Mouse (Mus musculus) neural tube, embryonic 12.5 days (tissue): ENCODE measurements at regions not wholly inside any gene's neighbourhood (a gene's known extent, or its start where the extent isn't known, plus 50 kb on each side); places are given as distances from the start of the nearest gene placed in this dataset.

Experiments used
- ATAC-seq: fragments of 200-750 bp; cut with Nextera tagmentation; 2 replicates; pipeline ENCODE4 v1.8.0; 2017; ENCODE audit warnings: low read depth, mild to moderate bottlenecking, moderate TSS enrichment, moderate library complexity; ENCODE audit not compliant: low FRiP score
- H3K27ac ChIP-seq: fragments of 300-500 bp; sonication (generic); 2 replicates; pipeline ENCODE4 v1.5.1; 2016
- H3K27me3 ChIP-seq: fragments of 300-500 bp; sonication (generic); replicated peaks from 2 replicates; pipeline ENCODE4 v1.6.1; 2016; ENCODE audit warnings: mild to moderate bottlenecking
- H3K36me3 ChIP-seq: fragments of 300-500 bp; sonication (generic); 2 replicates; pipeline ENCODE4 v1.6.1; 2016; ENCODE audit warnings: mild to moderate bottlenecking
- H3K4me1 ChIP-seq: fragments of 300-500 bp; sonication (generic); 2 replicates; pipeline ENCODE4 v1.6.1; 2016
- H3K4me2 ChIP-seq: fragments of 300-500 bp; sonication (generic); replicated peaks from 2 replicates; pipeline ENCODE4 v1.6.1; 2016; ENCODE audit warnings: mild to moderate bottlenecking
- H3K4me3 ChIP-seq: fragments of 300-500 bp; sonication (generic); 2 replicates; pipeline ENCODE4 v1.5.1; 2016
- H3K9ac ChIP-seq: fragments of 300-500 bp; sonication (generic); 2 replicates; pipeline ENCODE4 v1.6.1; 2016; ENCODE audit warnings: mild to moderate bottlenecking
- H3K9me3 ChIP-seq: fragments of 300-500 bp; sonication (generic); 2 replicates; pipeline ENCODE4 v1.6.1; 2016; ENCODE audit warnings: mild to moderate bottlenecking
- WGBS: fragments of 180-500 bp; shearing (Covaris S2); methylation state at CpG from one replicate; pipeline ENCODE4 v1.1.7; 2016; 5-methylcytosine and 5-hydroxymethylcytosine counted together

DNA sequence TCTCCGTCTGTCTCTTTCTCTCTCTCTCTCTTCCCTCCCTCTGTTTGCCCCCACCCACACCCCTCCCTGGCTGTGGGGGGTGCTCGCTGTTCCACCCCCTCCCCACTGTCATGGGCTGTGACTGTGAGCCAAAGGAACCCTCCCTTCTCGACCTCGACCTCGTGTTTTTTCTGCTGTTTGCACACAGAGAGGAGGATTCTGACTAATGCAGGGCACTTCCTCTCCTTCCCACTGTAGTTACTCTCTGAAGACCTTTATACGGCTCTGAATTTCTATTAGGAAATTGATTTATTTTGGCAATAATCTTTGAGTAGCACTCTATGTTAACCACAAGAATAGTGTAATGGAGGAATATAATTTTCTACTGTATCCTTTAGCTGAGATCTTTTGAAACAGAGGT lies 362.1 kb downstream of the Ajap1 start:
- Histone ChIP-seq H3K27ac (no peak overlapping the region), H3K9me3 (no peaks in the 10 kb centered on the region), H3K4me1 (no peaks in the 10 kb centered on the region), H3K9ac (no peak overlapping the region), H3K4me2 (no peak overlapping the region), H3K27me3 (no peaks in the 10 kb centered on the region), H3K4me3 (no peak overlapping the region), H3K36me3 (no peaks in the 10 kb centered on the region)
- WGBS: 56% methylated on average over 6 of the region's 6 CpGs
- ATAC-seq: no peak

DNA sequence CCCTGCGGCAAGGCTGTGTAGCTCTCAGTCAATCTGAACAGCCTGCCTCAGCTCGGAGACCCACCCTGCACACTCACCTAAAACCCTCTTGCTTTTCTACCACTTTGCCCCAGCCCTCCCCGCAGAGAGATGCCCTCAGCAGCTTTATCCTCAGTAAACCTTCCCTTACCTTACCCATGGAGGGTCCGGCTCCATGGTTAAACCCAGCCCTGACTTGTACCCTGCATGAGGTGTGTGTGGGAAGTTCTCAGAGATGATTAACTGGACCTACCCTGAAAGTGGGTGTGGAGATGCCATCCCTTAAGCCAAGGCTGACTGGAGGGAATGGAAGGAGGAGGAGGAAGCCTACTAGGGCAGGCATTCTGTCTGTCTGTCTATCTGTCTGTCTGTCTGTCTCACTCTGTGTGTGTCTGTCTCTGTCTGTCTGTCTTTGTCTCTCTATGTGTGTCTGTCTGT lies 362.9 kb downstream of the Ajap1 start:
- no peaks in the 10 kb centered on the region for H3K36me3 ChIP-seq
- ATAC-seq: no peak
- no peak overlapping the region for H3K27ac ChIP-seq
- H3K4me1 ChIP-seq: no peaks in the 10 kb centered on the region
- no peaks in the 10 kb centered on the region for H3K27me3 ChIP-seq
- no peak overlapping the region for H3K4me3 ChIP-seq
- no peaks in the 10 kb centered on the region for H3K9me3 ChIP-seq
- no peak overlapping the region for H3K9ac ChIP-seq
- no peak overlapping the region for H3K4me2 ChIP-seq
- whole genome bisulfite sequencing: 68% methylated on average over 4 of the region's 4 CpGs

DNA sequence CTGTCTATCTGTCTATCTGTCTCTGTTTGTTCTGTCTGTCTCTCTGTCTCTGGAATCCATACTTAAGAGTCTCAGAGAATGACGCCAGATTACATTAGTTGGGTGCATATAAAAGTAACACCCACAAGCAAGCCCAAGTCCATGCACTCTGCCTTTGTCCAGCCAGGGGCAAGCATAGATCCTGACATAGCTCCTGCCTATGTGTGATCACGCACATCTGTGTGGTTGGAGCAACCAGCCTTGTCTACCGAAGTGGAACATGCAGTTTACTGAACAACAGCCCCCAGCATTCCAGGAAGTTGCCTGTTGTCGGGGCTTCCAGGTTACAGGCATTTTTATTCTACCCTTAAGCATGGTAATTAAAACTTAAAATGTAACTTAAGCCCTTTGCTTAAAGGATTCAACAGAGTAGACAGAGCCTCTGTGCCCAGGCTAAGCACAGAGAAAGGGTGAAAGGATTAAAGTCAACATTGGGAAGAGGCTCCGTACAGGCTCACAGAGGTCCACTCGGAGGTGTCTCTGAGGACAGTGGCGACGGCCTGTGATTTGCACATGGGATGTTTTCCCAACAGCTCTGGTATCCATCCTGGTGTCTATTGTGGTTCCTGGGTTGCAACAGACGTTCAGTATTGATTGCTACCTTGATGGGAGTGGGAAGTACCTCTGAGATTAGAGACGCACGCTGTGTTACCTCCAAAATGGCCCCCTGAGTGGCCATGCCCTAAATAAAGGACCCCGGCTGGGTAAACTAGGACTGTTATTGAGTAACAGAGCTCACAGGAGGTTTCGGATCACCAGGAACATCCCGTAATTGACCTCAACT lies 363.6 kb downstream of the Ajap1 start:
- H3K27ac ChIP-seq: no peak overlapping the region
- no peak overlapping the region for H3K4me3 ChIP-seq
- WGBS: 59% methylated on average over 14 of the region's 14 CpGs
- no peaks in the 10 kb centered on the region for H3K27me3 ChIP-seq
- no peaks in the 10 kb centered on the region for H3K4me1 ChIP-seq
- H3K36me3 ChIP-seq: no peaks in the 10 kb centered on the region
- no peaks in the 10 kb centered on the region for H3K9me3 ChIP-seq
- no peak overlapping the region for H3K9ac ChIP-seq
- H3K4me2 ChIP-seq: no peak overlapping the region
- ATAC-seq: no peak

DNA sequence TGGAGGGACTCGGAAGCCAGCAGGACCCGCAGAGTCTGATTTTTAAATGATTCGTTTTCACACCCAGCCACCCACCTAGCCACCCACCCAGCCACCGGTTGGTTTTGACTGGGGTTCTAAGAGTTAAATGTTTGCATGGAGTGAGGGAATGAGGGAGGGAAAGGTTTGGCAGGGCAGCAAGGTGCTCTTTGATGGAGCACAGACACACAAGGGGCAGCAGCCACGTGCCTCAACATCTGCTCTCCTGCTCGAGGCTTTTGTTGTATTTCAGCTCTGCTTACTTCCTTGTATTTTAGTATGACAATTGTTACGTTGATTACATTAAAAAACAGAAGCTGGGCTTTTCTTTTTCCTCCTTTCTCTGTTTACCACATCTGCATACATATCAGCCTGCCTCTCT lies 367.6 kb downstream of the Ajap1 start:
- no peak for ATAC-seq
- no peaks in the 10 kb centered on the region for H3K4me1 ChIP-seq
- WGBS: 59% methylated on average over 7 of the region's 7 CpGs
- no peak overlapping the region for H3K4me2 ChIP-seq
- no peaks in the 10 kb centered on the region for H3K27me3 ChIP-seq
- H3K27ac ChIP-seq: no peak overlapping the region
- H3K4me3 ChIP-seq: no peak overlapping the region
- no peak overlapping the region for H3K9ac ChIP-seq
- no peaks in the 10 kb centered on the region for H3K36me3 ChIP-seq
- H3K9me3 ChIP-seq: no peaks in the 10 kb centered on the region

DNA sequence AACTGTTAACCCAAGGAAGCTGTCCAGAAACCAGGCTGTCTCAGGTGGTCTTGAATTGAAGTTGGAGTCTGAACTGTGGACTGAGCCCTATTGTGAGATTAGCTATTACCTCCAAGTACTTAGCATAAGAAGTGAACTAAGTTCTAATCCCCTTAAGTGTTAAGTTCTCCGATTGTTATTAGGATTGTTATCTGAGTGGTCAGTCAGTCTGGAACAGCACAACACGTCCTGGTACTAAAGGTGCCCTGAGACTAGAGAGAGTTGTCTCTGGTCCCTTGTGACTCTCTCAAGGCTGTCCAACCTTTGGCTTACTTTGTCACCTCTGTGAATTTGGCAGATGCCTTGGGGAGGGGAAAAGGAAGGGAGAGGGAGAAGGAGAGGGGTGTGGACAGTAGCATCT lies 369.0 kb downstream of the Ajap1 start:
- no peaks in the 10 kb centered on the region for H3K27me3 ChIP-seq
- H3K4me1 ChIP-seq: no peaks in the 10 kb centered on the region
- H3K36me3 ChIP-seq: no peaks in the 10 kb centered on the region
- WGBS: 81% methylated on average over 2 of the region's 2 CpGs
- no peak overlapping the region for H3K27ac ChIP-seq
- no peak overlapping the region for H3K4me3 ChIP-seq
- ATAC-seq: no peak
- H3K9ac ChIP-seq: no peak overlapping the region
- H3K9me3 ChIP-seq: no peaks in the 10 kb centered on the region
- no peak overlapping the region for H3K4me2 ChIP-seq

DNA sequence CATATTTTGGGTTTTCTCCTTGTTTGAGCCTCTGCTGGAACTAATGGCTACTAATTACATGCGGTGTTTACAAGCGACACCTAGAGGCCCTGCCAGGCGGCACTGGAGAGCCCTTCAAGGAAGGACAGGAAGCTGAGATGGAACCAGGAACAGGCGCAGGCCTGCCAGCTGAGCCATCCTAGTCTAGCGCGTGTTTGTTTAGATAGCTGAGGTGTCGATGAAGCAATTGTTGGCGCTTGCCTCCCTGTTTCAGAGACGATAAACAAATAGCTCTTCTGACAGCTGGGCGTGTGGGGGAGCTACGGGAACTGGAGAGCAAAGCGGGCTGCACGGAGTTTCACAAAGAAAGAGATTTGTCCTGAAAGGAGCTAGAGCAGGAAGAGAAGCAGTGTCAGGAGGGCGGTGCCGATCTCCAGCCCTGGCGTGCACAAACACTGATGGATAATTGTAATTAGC lies 372.3 kb downstream of the Ajap1 start:
- ATAC-seq: no peak
- Histone ChIP-seq H3K9ac (no peak overlapping the region), H3K4me2 (no peak overlapping the region), H3K27me3 (no peaks in the 10 kb centered on the region), H3K9me3 (no peaks in the 10 kb centered on the region), H3K4me3 (no peak overlapping the region), H3K27ac (no peak overlapping the region), H3K4me1 (no peaks in the 10 kb centered on the region), H3K36me3 (no peaks in the 10 kb centered on the region)
- 58% methylated on average over 16 of the region's 16 CpGs for WGBS

DNA sequence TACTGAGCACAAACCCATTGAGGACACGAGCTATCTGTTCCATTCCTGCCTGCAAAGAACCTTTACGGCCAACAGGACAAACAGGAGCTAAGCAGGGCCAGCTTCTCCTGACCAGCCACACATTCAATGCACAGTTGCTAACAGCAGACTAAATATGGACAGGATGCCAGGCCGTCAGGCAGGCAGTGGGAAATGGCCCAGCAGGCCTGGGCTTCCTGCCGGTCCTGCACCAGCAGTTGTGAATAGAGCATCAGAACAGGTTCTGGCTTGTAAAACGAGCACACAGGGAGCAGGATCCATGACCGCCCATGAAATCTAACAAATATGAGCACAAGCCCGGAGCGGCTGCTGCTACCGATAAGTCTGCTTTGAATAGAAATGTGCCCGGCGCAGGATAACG lies 384.0 kb downstream of the Ajap1 start:
- no peaks in the 10 kb centered on the region for H3K36me3 ChIP-seq
- no peak overlapping the region for H3K4me3 ChIP-seq
- H3K27ac ChIP-seq: no peak overlapping the region
- 81% methylated on average over 12 of the region's 12 CpGs for WGBS
- no peak overlapping the region for H3K9ac ChIP-seq
- H3K4me2 ChIP-seq: no peak overlapping the region
- H3K9me3 ChIP-seq: no peaks in the 10 kb centered on the region
- ATAC-seq: no peak
- no peaks in the 10 kb centered on the region for H3K27me3 ChIP-seq
- H3K4me1 ChIP-seq: no peaks in the 10 kb centered on the region

DNA sequence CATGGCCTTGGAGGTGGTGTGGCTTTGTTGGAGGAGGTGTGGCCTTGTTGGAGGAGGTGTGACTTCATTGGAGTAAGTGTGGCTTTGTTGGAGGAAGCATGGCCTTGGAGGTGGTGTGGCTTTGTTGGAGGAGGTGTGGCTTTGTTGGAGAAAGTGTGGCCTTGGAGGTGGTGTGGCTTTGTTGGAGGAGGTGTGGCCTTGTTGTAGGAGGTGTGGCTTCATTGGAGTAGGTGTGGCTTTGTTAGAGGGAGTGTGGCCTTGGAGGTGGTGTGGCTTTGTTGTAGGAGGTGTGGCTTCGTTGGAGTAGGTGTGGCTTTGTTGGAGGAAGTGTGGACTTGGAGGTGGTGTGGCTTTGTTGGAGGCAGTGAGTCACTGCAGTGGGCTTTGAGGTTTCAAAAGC lies 385.0 kb downstream of the Ajap1 start:
- no peaks in the 10 kb centered on the region for H3K4me1 ChIP-seq
- no peaks in the 10 kb centered on the region for H3K36me3 ChIP-seq
- H3K9me3 ChIP-seq: no peaks in the 10 kb centered on the region
- H3K4me3 ChIP-seq: no peak overlapping the region
- no peak for ATAC-seq
- H3K4me2 ChIP-seq: no peak overlapping the region
- H3K9ac ChIP-seq: no peak overlapping the region
- 74% methylated on average over 1 of the region's 1 CpGs for whole genome bisulfite sequencing
- H3K27ac ChIP-seq: no peak overlapping the region
- H3K27me3 ChIP-seq: no peaks in the 10 kb centered on the region

DNA sequence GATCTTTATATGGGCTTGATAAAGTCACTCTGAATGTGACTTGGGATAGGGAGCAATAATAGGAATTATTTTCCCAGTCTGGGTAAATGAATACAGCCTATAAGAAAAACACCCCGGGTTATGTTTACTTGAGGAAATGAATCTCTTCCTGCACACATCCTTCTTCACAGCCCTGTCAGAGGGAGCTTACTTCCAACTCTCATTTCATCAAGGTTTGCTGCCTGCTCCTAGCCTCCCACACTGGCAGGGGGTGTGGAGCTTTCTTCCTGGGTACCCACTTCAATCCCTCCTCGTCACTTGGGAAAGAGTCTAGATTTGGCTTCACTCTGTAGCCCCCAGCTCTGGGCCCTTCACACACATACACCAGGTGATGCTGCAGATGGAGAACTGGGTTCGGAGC lies 389.5 kb downstream of the Ajap1 start:
- H3K9me3 ChIP-seq: no peaks in the 10 kb centered on the region; the same call in 1 of the 2 replicates
- no peak overlapping the region for H3K4me3 ChIP-seq
- H3K4me1 ChIP-seq: no peaks in the 10 kb centered on the region
- no peak overlapping the region for H3K27ac ChIP-seq
- WGBS: 84% methylated on average over 3 of the region's 3 CpGs
- no peak overlapping the region for H3K9ac ChIP-seq
- H3K36me3 ChIP-seq: no peaks in the 10 kb centered on the region
- H3K27me3 ChIP-seq: no peaks in the 10 kb centered on the region
- no peak overlapping the region for H3K4me2 ChIP-seq
- ATAC-seq: no peak

DNA sequence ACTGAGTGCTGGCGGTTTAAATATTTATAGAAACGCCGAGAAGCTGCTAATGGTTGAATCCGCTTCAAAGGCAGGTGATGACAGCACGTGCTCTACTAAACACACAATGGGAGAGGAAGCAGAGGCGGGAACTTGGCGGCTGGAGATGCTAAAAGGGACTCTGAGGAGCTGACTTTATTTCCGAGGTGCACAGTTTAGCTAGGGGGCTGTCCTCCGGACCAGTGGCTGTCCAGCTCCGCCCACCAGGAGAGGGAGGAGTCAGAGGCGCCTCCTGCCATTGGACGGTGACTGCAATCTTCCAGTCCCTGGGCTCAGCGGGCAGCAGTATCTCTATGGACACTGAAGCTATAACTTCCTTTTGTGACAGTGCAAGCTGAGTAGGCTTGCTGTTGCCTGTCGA lies 400.4 kb downstream of the Ajap1 start:
- Histone ChIP-seq H3K27me3 (no peaks in the 10 kb centered on the region), H3K4me3 (no peak overlapping the region), H3K27ac (no peak overlapping the region), H3K4me2 (no peak overlapping the region), H3K36me3 (no peaks in the 10 kb centered on the region), H3K4me1 (no peaks in the 10 kb centered on the region), H3K9ac (no peak overlapping the region), H3K9me3 (peaks cover 4% of the 10 kb centered on the region; the same call in 1 of the 2 replicates)
- ATAC-seq: no peak
- WGBS: 46% methylated on average over 14 of the region's 14 CpGs

DNA sequence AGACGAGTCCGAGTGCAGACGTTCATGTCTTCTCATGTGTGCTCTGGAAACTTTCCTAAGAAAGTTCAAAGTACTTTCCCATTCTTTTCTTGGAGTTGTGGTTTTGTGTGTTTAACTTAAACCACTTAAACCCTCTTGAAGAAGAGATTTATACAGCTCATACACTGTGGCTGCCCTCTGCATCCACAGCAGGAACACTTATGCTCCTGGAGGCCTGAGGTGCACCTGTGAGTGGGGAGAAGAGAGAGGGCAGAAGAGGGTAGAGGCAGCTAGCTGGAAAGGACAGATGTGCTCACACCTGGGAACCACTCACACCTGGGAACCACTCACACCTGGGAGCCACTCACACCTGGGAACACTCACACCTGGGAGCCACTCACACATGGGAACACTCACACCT lies 408.0 kb downstream of the Ajap1 start:
- H3K9ac ChIP-seq: no peak overlapping the region
- no peaks in the 10 kb centered on the region for H3K27me3 ChIP-seq
- H3K4me3 ChIP-seq: no peak overlapping the region
- no peak overlapping the region for H3K27ac ChIP-seq
- H3K4me2 ChIP-seq: no peak overlapping the region
- no peaks in the 10 kb centered on the region for H3K36me3 ChIP-seq
- WGBS: 87% methylated on average over 3 of the region's 3 CpGs
- H3K4me1 ChIP-seq: peaks cover 11% of the 10 kb centered on the region; the same call in 1 of the 2 replicates
- H3K9me3 ChIP-seq: no peaks in the 10 kb centered on the region
- ATAC-seq: no peak

DNA sequence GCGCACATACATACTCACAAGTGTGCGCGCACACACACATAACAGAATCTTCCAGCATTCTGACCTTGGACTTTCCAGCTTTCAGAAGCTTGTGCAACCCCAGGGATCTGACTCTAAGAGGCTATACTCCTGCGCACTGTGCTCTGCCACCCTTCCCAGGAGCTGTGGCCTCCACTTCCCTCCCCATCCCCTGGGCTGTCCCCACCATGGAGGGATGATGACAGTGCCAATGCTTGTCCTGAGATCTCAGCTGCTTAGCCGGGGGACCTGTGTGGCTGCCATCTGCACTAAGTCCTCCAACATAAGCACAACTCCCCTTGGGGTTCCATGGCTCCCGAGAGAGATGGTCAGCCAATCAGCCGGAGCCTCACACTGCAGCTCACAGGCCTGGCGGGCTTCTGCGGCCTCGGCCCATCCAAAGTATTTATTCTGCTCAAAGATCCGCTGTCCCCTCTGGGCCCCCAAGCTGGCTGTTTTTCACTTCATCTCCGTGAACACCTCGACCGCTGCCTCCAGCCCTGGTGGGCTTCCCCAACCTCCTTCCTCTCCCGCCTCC lies 412.3 kb downstream of the Ajap1 start:
- WGBS: 56% methylated on average over 15 of the region's 15 CpGs
- H3K27me3 ChIP-seq: 0 out of 2 replicates have a peak, but pooled peaks cover 3% of the 10 kb centered on the region
- H3K9me3 ChIP-seq: no peaks in the 10 kb centered on the region
- no peaks in the 10 kb centered on the region for H3K36me3 ChIP-seq
- ATAC-seq: no peak
- H3K27ac ChIP-seq: no peak overlapping the region
- H3K4me3 ChIP-seq: no peak overlapping the region
- no peak overlapping the region for H3K9ac ChIP-seq
- peaks cover 11% of the 10 kb centered on the region; the same call in 1 of the 2 replicates for H3K4me1 ChIP-seq
- H3K4me2 ChIP-seq: no peak overlapping the region
